Mouse (Mus musculus) ES-E14 (cell line): Measurements from ENCODE around the gene Krt9.

ENCODE experiments used
- CHD2 ChIP-seq: IDR thresholded peaks from 2 replicates; pipeline ENCODE4 v1.6.1; 2014; ENCODE audit warnings: mild to moderate bottlenecking, low read depth, low read length, inconsistent platforms
- HCFC1 ChIP-seq: IDR thresholded peaks from 2 replicates; pipeline ENCODE4 v1.6.1; 2012; ENCODE audit warnings: low read length, inconsistent platforms, borderline replicate concordance; ENCODE audit not compliant: insufficient read depth
- ZNF384 ChIP-seq: IDR thresholded peaks from 2 replicates; pipeline ENCODE4 v1.6.1; 2012; ENCODE audit warnings: low read depth, low read length, inconsistent platforms

- TF ChIP-seq HCFC1 (no peak), CHD2 (no peak), ZNF384 (no peak)
Observed at GRCm38 (mm10) chr11:100155497-100156255, 37.4 kb downstream of the Krt9 start.
